Mouse (Mus musculus) right cerebral cortex, postnatal 36 days (tissue): ENCODE data around the gene Gm14401.
"Not testable (repeated sequence)": the region's sequence is repeated elsewhere in the genome, so short reads cannot be mapped to it uniquely, and the experiment has no call there.

Experiments
- DNase-seq, 2 experiments: peaks; one replicate each; pipeline ENCODE4 v3.0.0; 2022; ENCODE audit warnings: low spot score in 2 of 2, mixed read lengths in 1 of 2

Gm14401 gene

GRCm38 (mm10) chr2:177073432-177074423, at the start of gene Gm14401:
TSS of gene Gm14401 (plus strand) at chr2:177074320.
- DNase-seq, result not testable (repeated sequence)

- not testable (repeated sequence) for DNase-seq
Observed at GRCm38 (mm10) chr2:177072807-177073206, 1.3 kb upstream of the Gm14401 start.

- DNase-seq, result not testable (repeated sequence)
Observed at GRCm38 (mm10) chr2:177075015-177075414, 895 bp downstream of the Gm14401 start.

GRCm38 (mm10) chr2:177079866-177080265, 5.7 kb downstream of the Gm14401 start:
- DNase-seq, result not testable (repeated sequence)

- DNase-seq, result not testable (repeated sequence)
Observed at GRCm38 (mm10) chr2:177109086-177109485, 35.0 kb downstream of the Gm14401 start.

- DNase-seq, result not testable (repeated sequence)
Observed at GRCm38 (mm10) chr2:177129097-177129496, 55.0 kb downstream of the Gm14401 start.
